Mouse (Mus musculus) lung, adult 2 months (tissue): ENCODE data around the gene Vps52. TPM values are rescaled to one million over a fixed set of nuclear protein-coding genes. Genes with fewer than 3 reads are reported as not detected.

ENCODE experiments used
- DNase-seq: peaks from one replicate; pipeline ENCODE4 v3.0.0; 2022
- H3K4me1 ChIP-seq: fragments of 200-500 bp; 2 replicates; pipeline ENCODE4 v1.6.1; 2011; ENCODE audit warnings: low read length; ENCODE audit not compliant: control insufficient read depth, insufficient read depth
- H3K4me3 ChIP-seq: fragments of 200-500 bp; replicated peaks from 2 replicates; pipeline ENCODE3; 2011; ENCODE audit warnings: low read depth, mild to moderate bottlenecking, control low read depth, low read length; ENCODE audit errors: extremely low read depth
- CTCF ChIP-seq: fragments of 200-500 bp; IDR thresholded peaks from 2 replicates; pipeline ENCODE4 v1.5.1; 2011; ENCODE audit warnings: mild to moderate bottlenecking, low read length, control low read depth; ENCODE audit not compliant: insufficient read depth
- POLR2A ChIP-seq: fragments of 200-500 bp; IDR thresholded peaks from 2 replicates; pipeline ENCODE4 v1.6.1; 2011; ENCODE audit warnings: low read depth, mild to moderate bottlenecking, control low read depth, low read length, borderline replicate concordance; ENCODE audit errors: extremely low read depth
- WGBS: fragments of 180-500 bp; shearing (Covaris S2); methylation state at CpG from one replicate; pipeline ENCODE4 v1.1.7; 2018; 5-methylcytosine and 5-hydroxymethylcytosine counted together
- polyA plus RNA-seq: library from polyadenylated mRNA; depleted of rRNA; stranded (reverse); fragments of >200 nt; gene quantifications from 2 replicates; pipeline ENCODE4 v1.2.3, GENCODE M21; 2012

Vps52 gene
- polyA plus RNA-seq, 1 experiment, result 70.3 TPM

GRCm38 (mm10) chr17:33931159-33931866, 24.3 kb upstream of the Vps52 start:
- DNase-seq, result no peak
- 43% methylated on average over 18 of the region's 18 CpGs for WGBS
- TF ChIP-seq CTCF, result no peak
- no peak for TF ChIP-seq POLR2A
- Histone ChIP-seq H3K4me3 (peak overlapping the region; percentile 77), H3K4me1 (no peaks in the 10 kb centered on the region)

GRCm38 (mm10) chr17:33931947-33932346, 23.7 kb upstream of the Vps52 start:
- 90% methylated on average over 11 of the region's 11 CpGs for WGBS
- DNase-seq, result no peak
- H3K4me3 ChIP-seq, result no peak overlapping the region
- TF ChIP-seq POLR2A, result no peak
- no peak for TF ChIP-seq CTCF
- no peaks in the 10 kb centered on the region for H3K4me1 ChIP-seq

DNA sequence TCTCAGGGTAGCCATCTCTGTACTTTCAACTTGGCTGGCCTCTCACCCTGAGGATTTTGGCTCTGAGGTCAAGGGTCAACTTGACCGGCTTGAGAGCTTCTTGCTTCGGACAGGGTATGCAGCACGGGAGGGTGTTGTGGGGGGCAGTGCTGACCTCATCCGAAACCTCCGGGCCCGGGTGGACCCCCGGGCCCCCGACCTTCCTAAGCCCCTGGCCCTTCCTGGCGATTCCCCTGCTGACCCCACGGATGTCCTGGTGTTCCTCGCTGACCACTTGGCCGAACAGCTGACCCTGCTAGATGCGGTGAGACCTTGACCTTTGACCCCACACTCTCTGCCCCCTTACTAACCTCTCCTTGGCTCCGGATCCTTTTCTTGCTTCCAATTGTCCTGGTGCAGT, 23.2 kb upstream of the Vps52 start:
- Histone ChIP-seq H3K4me3 (no peak overlapping the region), H3K4me1 (no peaks in the 10 kb centered on the region)
- TF ChIP-seq CTCF (no peak), POLR2A (no peak)
- WGBS, result 85% methylated on average over 14 of the region's 14 CpGs
- DNase-seq, result no peak

DNA sequence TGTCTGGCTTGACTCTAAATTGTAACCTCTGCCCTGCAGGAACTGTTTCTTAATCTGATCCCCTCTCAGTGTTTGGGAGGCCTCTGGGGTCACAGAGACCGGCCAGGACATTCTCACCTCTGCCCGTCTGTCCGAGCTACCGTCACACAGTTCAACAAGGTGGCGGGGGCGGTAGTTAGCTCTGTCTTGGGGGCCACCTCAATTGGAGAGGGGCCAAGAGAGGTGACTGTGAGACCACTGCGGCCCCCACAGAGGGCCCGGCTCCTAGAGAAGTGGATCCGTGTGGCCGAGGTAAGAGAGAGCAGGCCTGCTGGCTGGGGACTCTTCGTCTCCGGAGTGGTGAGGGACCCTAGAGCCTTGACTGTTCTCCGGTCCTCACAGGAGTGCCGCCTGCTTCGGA, 22.6 kb upstream of the Vps52 start:
- WGBS, result 95% methylated on average over 15 of the region's 15 CpGs
- Histone ChIP-seq H3K4me1 (no peaks in the 10 kb centered on the region), H3K4me3 (no peak overlapping the region)
- no peak for DNase-seq
- TF ChIP-seq POLR2A (no peak), CTCF (no peak)

GRCm38 (mm10) chr17:33935422-33936055, 20.1 kb upstream of the Vps52 start:
- Histone ChIP-seq H3K4me1 (peaks cover 7% of the 10 kb centered on the region; the same call in 1 of the 2 replicates), H3K4me3 (no peak overlapping the region)
- TF ChIP-seq POLR2A, result no peak
- no peak for TF ChIP-seq CTCF
- DNase-seq, result no peak
- WGBS, result 87% methylated on average over 21 of the region's 21 CpGs

- Histone ChIP-seq H3K4me1 (peaks cover 10% of the 10 kb centered on the region; the same call in 1 of the 2 replicates), H3K4me3 (no peak overlapping the region)
- TF ChIP-seq POLR2A (no peak), CTCF (no peak)
- no peak for DNase-seq
- WGBS, result 83% methylated on average over 15 of the region's 15 CpGs
Observed at GRCm38 (mm10) chr17:33936993-33937392, 18.6 kb upstream of the Vps52 start.

- peaks cover 10% of the 10 kb centered on the region; the same call in 1 of the 2 replicates for H3K4me1 ChIP-seq
- TF ChIP-seq POLR2A (no peak), CTCF (no peak)
- 64% methylated on average over 11 of the region's 11 CpGs for WGBS
- no peak overlapping the region for H3K4me3 ChIP-seq
- DNase-seq, result no peak
Observed at GRCm38 (mm10) chr17:33938783-33939182, 16.8 kb upstream of the Vps52 start.

GRCm38 (mm10) chr17:33940206-33940805, 15.3 kb upstream of the Vps52 start, which contains the start of the genes Pfdn6 and Wdr46:
Gene Pfdn6 (minus strand): TSS chr17:33940343.
Gene Wdr46 (plus strand): TSS chr17:33940660.
- no peak for TF ChIP-seq CTCF
- TF ChIP-seq POLR2A, result peak; percentile 51; the same call in 1 of the 2 replicates
- H3K4me3 ChIP-seq, result peak within 1 kb of the TSS; percentile 82
- WGBS, result under 1% methylated on average over 36 of the region's 36 CpGs
- peaks cover 10% of the 10 kb centered on the region; the same call in 1 of the 2 replicates for H3K4me1 ChIP-seq
- DNase-seq, result peak; percentile 86

GRCm38 (mm10) chr17:33940981-33941380, 14.6 kb upstream of the Vps52 start:
- peak overlapping the region; percentile 82 for H3K4me3 ChIP-seq
- WGBS, result 2% methylated on average over 26 of the region's 26 CpGs
- peaks cover 10% of the 10 kb centered on the region; the same call in 1 of the 2 replicates for H3K4me1 ChIP-seq
- no peak for TF ChIP-seq POLR2A
- no peak for TF ChIP-seq CTCF
- no peak for DNase-seq
